Mouse (Mus musculus): Measurements from ENCODE around the gene Bub3.

DNA sequence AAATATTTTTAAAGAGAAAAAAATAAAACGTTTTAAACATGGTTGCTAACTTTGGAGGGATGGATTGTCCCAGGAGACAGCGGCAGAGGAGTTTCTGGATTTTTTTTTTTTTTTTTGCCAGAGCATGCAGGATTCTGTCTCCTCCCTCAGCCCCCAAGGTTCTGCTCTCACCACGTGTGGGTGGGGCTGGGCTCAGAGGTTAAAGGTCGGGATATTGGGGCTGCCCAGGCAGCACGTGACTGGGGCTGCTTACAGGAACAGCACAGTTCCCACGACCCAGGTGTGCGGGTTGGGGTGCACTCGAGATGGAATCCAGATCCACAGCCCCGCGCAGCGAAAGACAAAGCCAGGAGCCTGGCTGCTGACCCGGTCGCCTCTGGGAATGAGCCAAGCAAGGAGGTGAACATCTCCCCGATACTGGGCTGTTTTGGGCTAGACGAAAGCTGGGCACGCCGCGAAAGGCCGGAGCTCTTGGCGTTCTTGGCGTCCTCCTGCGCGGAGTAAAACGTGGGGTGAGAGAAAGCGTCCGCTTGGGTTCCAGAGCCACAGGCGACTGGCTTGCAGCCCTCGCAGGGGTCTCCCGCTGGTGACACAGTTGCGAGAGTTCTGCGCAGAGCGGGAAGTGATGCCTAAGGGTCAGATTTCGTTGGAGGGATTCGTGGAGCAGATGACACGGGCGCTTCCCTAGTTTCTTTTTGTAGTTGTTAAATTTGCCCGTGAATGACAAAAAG, 3.3 kb upstream of the Bub3 start:
- TF ChIP-seq POLR2A (IDR thresholded peaks at IDR 0.05; ENCODE audit: extremely low read depth, insufficient read depth, low read length), result no peak
- TF ChIP-seq CTCF (IDR thresholded peaks at IDR 0.05; ENCODE audit: extremely low read depth, insufficient read depth, low read length), result no peak

Data from cortical plate, adult 2 months (tissue).